Mouse (Mus musculus) stomach, embryonic 16.5 days (tissue): Measurements from ENCODE around the gene Rnf43. TPM values are rescaled to one million over a fixed set of nuclear protein-coding genes. Genes with fewer than 3 reads are reported as not detected.

Experiments used
- ATAC-seq: fragments of 200-750 bp; cut with Nextera tagmentation; 2 replicates; pipeline ENCODE4 v1.8.0; 2017; ENCODE audit warnings: moderate number of reproducible peaks, moderate TSS enrichment; ENCODE audit not compliant: insufficient read depth, low FRiP score
- H3K27ac ChIP-seq: fragments of 300-500 bp; sonication (generic); 2 replicates; pipeline ENCODE4 v1.5.1; 2014; ENCODE audit warnings: low read length
- H3K27me3 ChIP-seq: fragments of 300-500 bp; sonication (generic); 2 replicates; pipeline ENCODE4 v1.6.1; 2014; ENCODE audit warnings: low read length, control low read depth, mixed read lengths; ENCODE audit not compliant: control insufficient read depth, insufficient read depth
- H3K36me3 ChIP-seq: fragments of 300-500 bp; sonication (generic); 2 replicates; pipeline ENCODE4 v1.6.1; 2014; ENCODE audit warnings: low read length; ENCODE audit not compliant: control insufficient read depth, insufficient read depth
- H3K4me1 ChIP-seq: fragments of 300-500 bp; sonication (generic); 2 replicates; pipeline ENCODE4 v1.6.1; 2014; ENCODE audit warnings: low read length, control low read depth, mixed read lengths; ENCODE audit not compliant: control insufficient read depth, insufficient read depth
- H3K4me2 ChIP-seq: fragments of 300-500 bp; sonication (generic); 2 replicates; pipeline ENCODE4 v1.6.1; 2014; ENCODE audit warnings: low read depth, low read length, mixed read lengths
- H3K4me3 ChIP-seq: fragments of 300-500 bp; sonication (generic); replicated peaks from 2 replicates; pipeline ENCODE4 v1.5.1; 2014; ENCODE audit warnings: mild to moderate bottlenecking, low read length
- H3K9ac ChIP-seq: fragments of 300-500 bp; sonication (generic); 2 replicates; pipeline ENCODE4 v1.6.1; 2014; ENCODE audit warnings: low read length
- H3K9me3 ChIP-seq: fragments of 300-500 bp; sonication (generic); replicated peaks from 2 replicates; pipeline ENCODE4 v1.6.1; 2016; ENCODE audit warnings: low read length, control low read depth; ENCODE audit not compliant: control insufficient read depth
- WGBS: fragments of 180-500 bp; shearing (Covaris S2); extraction: QIAGEN DNeasy Blood & Tissue Kit; methylation state at CpG from one replicate; pipeline ENCODE4 v1.1.7; 2014; 5-methylcytosine and 5-hydroxymethylcytosine counted together
- polyA plus RNA-seq: library from polyadenylated mRNA; unstranded; fragments of >200 nt; fragmentation: Nextera tagmentation; extraction: Ambion mirVana; gene quantifications from 2 replicates; pipeline ENCODE4 v1.2.1, GENCODE M21; 2015

The Rnf43 gene
- polyA plus RNA-seq, 1 experiment from 2014 or later: 14.7 TPM

GRCm38 (mm10) chr11:87682096-87682495 is 19.6 kb downstream of the Rnf43 start:
- H3K4me2 ChIP-seq: peak overlapping the region; percentile 23; the same call in 1 of the 2 replicates

GRCm38 (mm10) chr11:87682838-87683571 is 20.5 kb downstream of the Rnf43 start:
- Histone ChIP-seq H3K27ac (peak overlapping the region; percentile 83), H3K9ac (no peak overlapping the region), H3K36me3 (no peaks in the 10 kb centered on the region), H3K4me3 (no peak overlapping the region), H3K4me1 (peaks cover 10% of the 10 kb centered on the region; the same call in 1 of the 2 replicates), H3K4me2 (no peak overlapping the region; the same call in 1 of the 2 replicates), H3K9me3 (no peaks in the 10 kb centered on the region), H3K27me3 (no peaks in the 10 kb centered on the region)
- 36% methylated on average over 13 of the region's 13 CpGs for WGBS
- peak; percentile 30; the same call in 1 of the 2 replicates for ATAC-seq

More at GRCm38 (mm10) chr11:87682096-87682495, 19.6 kb downstream of the Rnf43 start:
- Histone ChIP-seq H3K9me3 (no peaks in the 10 kb centered on the region), H3K27ac (peak overlapping the region; percentile 83), H3K4me1 (peaks cover 5% of the 10 kb centered on the region; the same call in 1 of the 2 replicates), H3K27me3 (no peaks in the 10 kb centered on the region), H3K4me3 (no peak overlapping the region), H3K36me3 (no peaks in the 10 kb centered on the region), H3K9ac (no peak overlapping the region)
- ATAC-seq: no peak
- WGBS: 72% methylated on average over 12 of the region's 12 CpGs

- Histone ChIP-seq H3K4me1 (peaks cover 29% of the 10 kb centered on the region), H3K9ac (no peak overlapping the region), H3K9me3 (no peaks in the 10 kb centered on the region), H3K4me2 (no peak overlapping the region), H3K27ac (no peak overlapping the region), H3K4me3 (no peak overlapping the region), H3K36me3 (no peaks in the 10 kb centered on the region), H3K27me3 (no peaks in the 10 kb centered on the region)
- no peak for ATAC-seq
- WGBS: 48% methylated on average over 7 of the region's 7 CpGs
Measured at GRCm38 (mm10) chr11:87686407-87686806, 23.9 kb downstream of the Rnf43 start.

GRCm38 (mm10) chr11:87687246-87688225 is 25.0 kb downstream of the Rnf43 start:
- 0 out of 2 replicates have a peak overlapping the region, but pooled peaks have one; percentile 0 for H3K4me2 ChIP-seq

GRCm38 (mm10) chr11:87688478-87689203 is 26.1 kb downstream of the Rnf43 start:
- peak overlapping the region; percentile 77 for H3K27ac ChIP-seq
- peak overlapping the region; percentile 29; the same call in 1 of the 2 replicates for H3K9ac ChIP-seq
- no peaks in the 10 kb centered on the region for H3K36me3 ChIP-seq
- no peaks in the 10 kb centered on the region for H3K9me3 ChIP-seq
- no peak for ATAC-seq
- H3K4me3 ChIP-seq: no peak overlapping the region
- WGBS: 67% methylated on average over 11 of the region's 11 CpGs
- peaks cover 23% of the 10 kb centered on the region for H3K4me1 ChIP-seq
- no peaks in the 10 kb centered on the region for H3K27me3 ChIP-seq
- peak overlapping the region; percentile 34; the same call in 1 of the 2 replicates for H3K4me2 ChIP-seq

More at GRCm38 (mm10) chr11:87687246-87688225, 25.0 kb downstream of the Rnf43 start:
- 55% methylated on average over 15 of the region's 15 CpGs for WGBS
- no peak for ATAC-seq
- Histone ChIP-seq H3K27ac (peak overlapping the region; percentile 77), H3K36me3 (no peaks in the 10 kb centered on the region), H3K4me1 (peaks cover 29% of the 10 kb centered on the region), H3K27me3 (no peaks in the 10 kb centered on the region), H3K9me3 (no peaks in the 10 kb centered on the region), H3K9ac (no peak overlapping the region), H3K4me3 (no peak overlapping the region)

- Histone ChIP-seq H3K4me1 (peaks cover 23% of the 10 kb centered on the region), H3K9ac (peak overlapping the region; percentile 33; the same call in 1 of the 2 replicates), H3K4me3 (peak overlapping the region; percentile 7; the same call in 1 of the 2 replicates), H3K27me3 (no peaks in the 10 kb centered on the region), H3K9me3 (no peaks in the 10 kb centered on the region), H3K27ac (peak overlapping the region; percentile 93), H3K36me3 (no peaks in the 10 kb centered on the region), H3K4me2 (peak overlapping the region; percentile 42)
- ATAC-seq: peak; percentile 87
- 4% methylated on average over 7 of the region's 7 CpGs for WGBS
Measured at GRCm38 (mm10) chr11:87689402-87689808, 26.9 kb downstream of the Rnf43 start.

- Histone ChIP-seq H3K36me3 (no peaks in the 10 kb centered on the region), H3K4me2 (peak overlapping the region; percentile 42), H3K4me3 (peak overlapping the region; percentile 7), H3K27me3 (no peaks in the 10 kb centered on the region), H3K9ac (peak overlapping the region; percentile 33; the same call in 1 of the 2 replicates), H3K4me1 (peaks cover 23% of the 10 kb centered on the region), H3K9me3 (no peaks in the 10 kb centered on the region), H3K27ac (peak overlapping the region; percentile 93)
- peak; percentile 56; the same call in 1 of the 2 replicates for ATAC-seq
- WGBS: 40% methylated on average over 16 of the region's 16 CpGs
Measured at GRCm38 (mm10) chr11:87690054-87690740, 27.7 kb downstream of the Rnf43 start.

GRCm38 (mm10) chr11:87697131-87697682 is 34.7 kb downstream of the Rnf43 start:
- WGBS: 44% methylated on average over 14 of the region's 14 CpGs
- Histone ChIP-seq H3K4me1 (no peaks in the 10 kb centered on the region; the same call in 1 of the 2 replicates), H3K4me3 (no peak overlapping the region), H3K9me3 (no peaks in the 10 kb centered on the region), H3K27me3 (no peaks in the 10 kb centered on the region), H3K9ac (no peak overlapping the region), H3K4me2 (no peak overlapping the region), H3K27ac (peak overlapping the region; percentile 59), H3K36me3 (no peaks in the 10 kb centered on the region)
- peak; percentile 91 for ATAC-seq
